Mouse (Mus musculus) cerebellum, adult 9-10 months (tissue): ENCODE results near the gene Gpd1.
"Not testable (repeated sequence)": the region's sequence is repeated elsewhere in the genome, so short reads cannot be mapped to it uniquely, and the experiment has no call there.

Experiments used
- DNase-seq: peaks from one replicate; pipeline ENCODE4 v3.0.0; 2022

Gpd1 gene

GRCm38 (mm10) chr15:99723120-99723514 is 5.8 kb downstream of the Gpd1 start:
- DNase-seq: no peak

- peak; percentile 78 for DNase-seq
Measured at GRCm38 (mm10) chr15:99723515-99724291, 6.4 kb downstream of the Gpd1 start.

- DNase-seq: peak; percentile 87
Measured at GRCm38 (mm10) chr15:99724292-99725021, 7.1 kb downstream of the Gpd1 start.

- DNase-seq: peak; percentile 99
Measured at GRCm38 (mm10) chr15:99725341-99726155, 8.2 kb downstream of the Gpd1 start, which contains the start of gene Cox14. Gene Cox14 (plus strand): TSS chr15:99725618.

- peak; percentile 59 for DNase-seq
Measured at GRCm38 (mm10) chr15:99726549-99726948, 9.2 kb downstream of the Gpd1 start.

- not testable (repeated sequence) for DNase-seq
Measured at GRCm38 (mm10) chr15:99727039-99727438, 9.7 kb downstream of the Gpd1 start.

GRCm38 (mm10) chr15:99727525-99727924 is 10.2 kb downstream of the Gpd1 start:
- peak; percentile 38 for DNase-seq

- peak; percentile 51 for DNase-seq
Measured at GRCm38 (mm10) chr15:99728211-99728610, 10.9 kb downstream of the Gpd1 start.

GRCm38 (mm10) chr15:99729056-99729783 is 11.9 kb downstream of the Gpd1 start:
- peak; percentile 39 for DNase-seq

GRCm38 (mm10) chr15:99731167-99731566 is 13.9 kb downstream of the Gpd1 start:
- DNase-seq: no peak

GRCm38 (mm10) chr15:99731678-99732077 is 14.4 kb downstream of the Gpd1 start:
- DNase-seq: no peak

- DNase-seq: no peak
Measured at GRCm38 (mm10) chr15:99733186-99733585, 15.9 kb downstream of the Gpd1 start.

- DNase-seq: peak; percentile 100
Measured at GRCm38 (mm10) chr15:99735631-99736030, 18.3 kb downstream of the Gpd1 start.

- DNase-seq: no peak
Measured at GRCm38 (mm10) chr15:99736675-99737074, 19.4 kb downstream of the Gpd1 start.

- DNase-seq: no peak
Measured at GRCm38 (mm10) chr15:99740229-99740628, 22.9 kb downstream of the Gpd1 start.

- DNase-seq: no peak
Measured at GRCm38 (mm10) chr15:99754204-99754603, 36.9 kb downstream of the Gpd1 start.

- no peak for DNase-seq
Measured at GRCm38 (mm10) chr15:99767467-99767866, 50.2 kb downstream of the Gpd1 start.

- DNase-seq: no peak
Measured at GRCm38 (mm10) chr15:99768761-99769160, 51.4 kb downstream of the Gpd1 start.

GRCm38 (mm10) chr15:99771004-99771500 is 53.7 kb downstream of the Gpd1 start:
- DNase-seq: no peak

GRCm38 (mm10) chr15:99771601-99772276 is 54.4 kb downstream of the Gpd1 start:
- DNase-seq: peak; percentile 41

- DNase-seq: peak; percentile 85
Measured at GRCm38 (mm10) chr15:99772277-99772880, 55.1 kb downstream of the Gpd1 start.

GRCm38 (mm10) chr15:99772881-99772924 is 55.4 kb downstream of the Gpd1 start, which contains the start of gene Cers5:
Gene Cers5 (minus strand): TSS chr15:99772885.
- not testable (repeated sequence) for DNase-seq
